Mouse (Mus musculus): Measurements from ENCODE around the gene Speer4f1.
"Not testable (repeated sequence)": the region's sequence is repeated elsewhere in the genome, so short reads cannot be mapped to it uniquely, and the experiment has no call there.

The Speer4f1 gene

GRCm38 (mm10) chr5:17475798-17476197, at the start of gene Speer4f1:
Speer4f1 (plus strand) TSS chr5:17476098.
- DNase-seq, result not testable (repeated sequence)

- DNase-seq, result peak; percentile 13
Measured at GRCm38 (mm10) chr5:17426930-17427329, 49.0 kb upstream of the Speer4f1 start.

GRCm38 (mm10) chr5:17434721-17435120, 41.2 kb upstream of the Speer4f1 start:
- no peak for DNase-seq

GRCm38 (mm10) chr5:17436209-17436608, 39.7 kb upstream of the Speer4f1 start:
- no peak for DNase-seq

- DNase-seq, result no peak
Measured at GRCm38 (mm10) chr5:17439487-17440102, 36.3 kb upstream of the Speer4f1 start.

GRCm38 (mm10) chr5:17454059-17454458, 21.8 kb upstream of the Speer4f1 start:
- DNase-seq, result no peak

- DNase-seq, result no peak
Measured at GRCm38 (mm10) chr5:17454952-17455586, 20.8 kb upstream of the Speer4f1 start.

- DNase-seq, result no peak
Measured at GRCm38 (mm10) chr5:17456671-17457070, 19.2 kb upstream of the Speer4f1 start.

- DNase-seq, result not testable (repeated sequence)
Measured at GRCm38 (mm10) chr5:17468120-17468519, 7.8 kb upstream of the Speer4f1 start.

- no peak for DNase-seq
Measured at GRCm38 (mm10) chr5:17476476-17476875, 578 bp downstream of the Speer4f1 start.

- no peak for DNase-seq
Measured at GRCm38 (mm10) chr5:17489894-17490293, 14.0 kb downstream of the Speer4f1 start.

- DNase-seq, result no peak
Measured at GRCm38 (mm10) chr5:17495616-17496015, 19.7 kb downstream of the Speer4f1 start.

GRCm38 (mm10) chr5:17496650-17497049, 20.8 kb downstream of the Speer4f1 start:
- no peak for DNase-seq

GRCm38 (mm10) chr5:17499873-17500329, 24.0 kb downstream of the Speer4f1 start:
- no peak for DNase-seq

GRCm38 (mm10) chr5:17500866-17501265, 25.0 kb downstream of the Speer4f1 start:
- DNase-seq, result no peak

- DNase-seq, result no peak
Measured at GRCm38 (mm10) chr5:17505540-17505939, 29.6 kb downstream of the Speer4f1 start.

- no peak for DNase-seq
Measured at GRCm38 (mm10) chr5:17508038-17508437, 32.1 kb downstream of the Speer4f1 start.

Measured in kidney, postnatal 10 days (tissue).